Mouse (Mus musculus) liver, adult 2 months (tissue): ENCODE data around the gene Spred1. TPM values are rescaled to one million over a fixed set of nuclear protein-coding genes. Genes with fewer than 3 reads are reported as not detected.

ENCODE experiments used
- DNase-seq: peaks from one replicate; pipeline ENCODE4 v3.0.0-alpha.2; 2011; ENCODE audit warnings: low read depth, low spot score; ENCODE audit errors: extremely low read depth
- H3K27ac ChIP-seq: fragments of 200-500 bp; replicated peaks from 2 replicates; pipeline ENCODE4 v1.5.1; 2012; ENCODE audit warnings: low read depth, mild to moderate bottlenecking, control low read depth, inconsistent platforms, low read length; ENCODE audit not compliant: insufficient read depth
- H3K27me3 ChIP-seq: fragments of 200-500 bp; 2 replicates; pipeline ENCODE4 v1.6.1; 2012; ENCODE audit warnings: mild to moderate bottlenecking, moderate library complexity, low read length, inconsistent platforms; ENCODE audit not compliant: control insufficient read depth, insufficient read depth
- H3K36me3 ChIP-seq: fragments of 200-500 bp; 2 replicates; pipeline ENCODE4 v1.6.1; 2012; ENCODE audit warnings: low read length, inconsistent platforms; ENCODE audit not compliant: control insufficient read depth, insufficient read depth
- H3K4me1 ChIP-seq: fragments of 200-500 bp; 2 replicates; pipeline ENCODE4 v1.6.1; 2011; ENCODE audit warnings: low read length; ENCODE audit not compliant: control insufficient read depth, insufficient read depth
- H3K4me3 ChIP-seq: fragments of 200-500 bp; 2 replicates; pipeline ENCODE4 v1.5.1; 2011; ENCODE audit warnings: low read depth, mild to moderate bottlenecking, control low read depth, low read length, moderate library complexity; ENCODE audit not compliant: insufficient read depth
- H3K79me2 ChIP-seq: fragments of 200-500 bp; 2 replicates; pipeline ENCODE4 v1.6.1; 2012; ENCODE audit warnings: inconsistent platforms, mild to moderate bottlenecking, low read length, moderate library complexity; ENCODE audit not compliant: control insufficient read depth, insufficient read depth
- H3K9ac ChIP-seq: fragments of 200-500 bp; 2 replicates; pipeline ENCODE4 v1.6.1; 2012; ENCODE audit warnings: low read depth, mild to moderate bottlenecking, control low read depth, inconsistent platforms, low read length
- CTCF ChIP-seq: fragments of 200-500 bp; IDR thresholded peaks from 2 replicates; pipeline ENCODE4 v1.5.1; 2011; ENCODE audit warnings: low read depth, low read length, control low read depth
- POLR2A ChIP-seq: fragments of 200-500 bp; IDR thresholded peaks from 2 replicates; pipeline ENCODE4 v1.6.1; 2011; ENCODE audit warnings: low read length, control low read depth; ENCODE audit not compliant: insufficient read depth; ENCODE audit errors: extremely low read depth
- WGBS: fragments of 180-500 bp; shearing (Covaris S2); methylation state at CpG from one replicate; pipeline ENCODE4 v1.1.7; 2018; 5-methylcytosine and 5-hydroxymethylcytosine counted together
- polyA plus RNA-seq: library from polyadenylated mRNA; depleted of rRNA; stranded (reverse); fragments of >200 nt; gene quantifications from 2 replicates; pipeline ENCODE4 v1.2.3, GENCODE M21; 2012
- total RNA-seq: library from RNA; depleted of rRNA; stranded (reverse); fragments of >200 nt; gene quantifications from 2 replicates; pipeline ENCODE4 v1.2.3, GENCODE M21; 2014

Gene Spred1
- total and polyA plus RNA-seq, 2 experiments = 2.4 to 15.5 TPM

GRCm38 (mm10) chr2:117139977-117140376, 18.8 kb downstream of the Spred1 start:
- no peak for DNase-seq
- peaks cover 8% of the 10 kb centered on the region; the same call in 1 of the 2 replicates for H3K79me2 ChIP-seq
- no peaks in the 10 kb centered on the region for H3K36me3 ChIP-seq
- TF ChIP-seq POLR2A (no peak), CTCF (no peak)
- H3K27me3 ChIP-seq = no peaks in the 10 kb centered on the region
- H3K27ac ChIP-seq = no peak overlapping the region
- peaks cover 13% of the 10 kb centered on the region for H3K4me1 ChIP-seq
- H3K4me3 ChIP-seq = no peak overlapping the region
- no peak overlapping the region for H3K9ac ChIP-seq
- 53% methylated on average over 1 of the region's 1 CpGs for WGBS

- TF ChIP-seq CTCF = no peak
- Histone ChIP-seq H3K36me3 (no peaks in the 10 kb centered on the region), H3K79me2 (peaks cover 9% of the 10 kb centered on the region; the same call in 1 of the 2 replicates), H3K27ac (no peak overlapping the region), H3K9ac (no peak overlapping the region), H3K27me3 (no peaks in the 10 kb centered on the region), H3K4me3 (no peak overlapping the region), H3K4me1 (peaks cover 11% of the 10 kb centered on the region)
- DNase-seq = peak; percentile 51
- 74% methylated on average over 4 of the region's 4 CpGs for whole genome bisulfite sequencing
Observed at GRCm38 (mm10) chr2:117143106-117143505, 21.9 kb downstream of the Spred1 start.

- Histone ChIP-seq H3K79me2 (peaks cover 12% of the 10 kb centered on the region; the same call in 1 of the 2 replicates), H3K4me3 (no peak overlapping the region), H3K9ac (no peak overlapping the region), H3K27me3 (no peaks in the 10 kb centered on the region), H3K4me1 (peaks cover 11% of the 10 kb centered on the region), H3K27ac (no peak overlapping the region), H3K36me3 (no peaks in the 10 kb centered on the region)
- no peak for DNase-seq
- 76% methylated on average over 2 of the region's 2 CpGs for WGBS
- TF ChIP-seq POLR2A (no peak), CTCF (no peak)
Observed at GRCm38 (mm10) chr2:117146026-117146425, 24.9 kb downstream of the Spred1 start.

- no peaks in the 10 kb centered on the region for H3K27me3 ChIP-seq
- no peak overlapping the region for H3K9ac ChIP-seq
- H3K27ac ChIP-seq = no peak overlapping the region
- TF ChIP-seq POLR2A = no peak
- TF ChIP-seq CTCF = no peak
- H3K4me1 ChIP-seq = peaks cover 9% of the 10 kb centered on the region
- no peaks in the 10 kb centered on the region for H3K36me3 ChIP-seq
- 77% methylated on average over 3 of the region's 3 CpGs for WGBS
- no peak for DNase-seq
- H3K4me3 ChIP-seq = no peak overlapping the region
- peaks cover 12% of the 10 kb centered on the region; the same call in 1 of the 2 replicates for H3K79me2 ChIP-seq
Observed at GRCm38 (mm10) chr2:117146617-117147016, 25.4 kb downstream of the Spred1 start.

- peaks cover 2% of the 10 kb centered on the region for H3K4me1 ChIP-seq
- TF ChIP-seq POLR2A = no peak
- no peak for TF ChIP-seq CTCF
Observed at GRCm38 (mm10) chr2:117152161-117152560, 31.0 kb downstream of the Spred1 start.

GRCm38 (mm10) chr2:117168379-117168778, 47.2 kb downstream of the Spred1 start:
- DNase-seq = no peak
- 97% methylated on average over 2 of the region's 2 CpGs for WGBS
- H3K79me2 ChIP-seq = no peaks in the 10 kb centered on the region
- H3K4me1 ChIP-seq = no peaks in the 10 kb centered on the region
- no peak overlapping the region for H3K9ac ChIP-seq
- no peak overlapping the region for H3K4me3 ChIP-seq
- no peaks in the 10 kb centered on the region for H3K27me3 ChIP-seq
- H3K27ac ChIP-seq = no peak overlapping the region
- TF ChIP-seq POLR2A = no peak
- no peak for TF ChIP-seq CTCF
- H3K36me3 ChIP-seq = peaks cover 15% of the 10 kb centered on the region

More at GRCm38 (mm10) chr2:117152161-117152560, 31.0 kb downstream of the Spred1 start:
- Histone ChIP-seq H3K27ac (no peak overlapping the region), H3K9ac (no peak overlapping the region), H3K79me2 (peaks cover 8% of the 10 kb centered on the region; the same call in 1 of the 2 replicates), H3K4me3 (no peak overlapping the region), H3K27me3 (no peaks in the 10 kb centered on the region), H3K36me3 (peaks cover 7% of the 10 kb centered on the region)
- no peak for DNase-seq
